Mouse (Mus musculus) lung, postnatal 25 days (tissue): ENCODE data around the gene Nfya.

Experiments used
- DNase-seq: peaks from one replicate; pipeline ENCODE4 v3.0.0; 2022; ENCODE audit warnings: low spot score

Gene Nfya

GRCm38 (mm10) chr17:48343065-48343464 lies 66.6 kb downstream of the Nfya start:
- DNase-seq, result no peak

- no peak for DNase-seq
Observed at GRCm38 (mm10) chr17:48341947-48342346, 67.8 kb downstream of the Nfya start.

- DNase-seq, result no peak
Observed at GRCm38 (mm10) chr17:48340267-48340666, 69.4 kb downstream of the Nfya start.
